Mouse (Mus musculus): ENCODE measurements around the gene Exosc8.

DNA sequence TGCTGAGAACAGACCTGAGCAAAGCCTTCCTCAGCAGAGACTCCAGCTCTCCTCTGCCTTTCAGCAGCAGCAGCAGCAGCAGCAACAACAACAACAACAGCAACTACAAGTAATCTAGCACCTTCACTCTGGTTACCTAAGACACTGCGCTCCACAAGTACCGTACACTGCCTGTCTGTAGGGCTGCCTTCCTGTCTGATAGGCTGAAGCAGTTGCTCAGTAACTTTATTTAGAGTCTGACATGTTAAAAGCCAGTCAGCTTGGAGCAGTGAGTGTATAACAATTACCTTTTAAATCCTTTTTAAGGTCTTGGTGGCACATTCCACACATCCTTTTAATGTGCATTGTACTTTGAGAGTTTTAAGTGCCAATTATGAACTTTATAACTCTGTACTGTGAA is 7.6 kb downstream of the Exosc8 start:
- no peak for TF ChIP-seq CTCF (IDR thresholded peaks at IDR 0.05)
- TF ChIP-seq EP300 (IDR thresholded peaks at IDR 0.05; ENCODE audit: insufficient read depth, low read depth, low read length), result no peak

Measured in heart, adult 2 months (tissue).